In the genomic region with DNA sequence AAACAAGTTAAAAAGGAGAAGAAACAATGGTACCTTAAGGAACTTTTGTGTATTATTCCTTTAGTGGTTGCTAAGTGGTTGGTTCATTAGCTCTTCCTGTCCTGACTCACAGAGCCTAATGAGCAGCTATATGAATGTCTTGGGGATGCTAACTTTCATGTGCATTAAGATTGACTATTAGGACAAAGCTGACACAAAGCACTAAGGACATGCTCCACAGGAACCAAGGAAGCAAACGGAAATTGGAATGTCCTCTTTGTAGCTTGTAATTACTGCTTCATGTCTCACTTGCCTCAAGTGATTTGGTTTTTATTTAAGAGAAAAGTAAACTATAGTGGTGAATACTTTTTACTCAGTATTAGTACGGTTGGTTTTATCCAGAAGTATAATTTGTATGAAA, we compare ENCODE assay signal across 31 mouse cellular contexts.
"Had no signal": no experiment of that assay in that cellular context is flagged by ENCODE, and none has a peak within 500 bp of the region (broad histone marks: within the 10 kb centered on the region; RNA-seq: fewer than 3 reads in every experiment).

No protein-coding gene starts in this region.

- H3K27me3 ChIP-seq: limb, embryonic 12.5 days; limb, embryonic 13.5 days; limb, embryonic 15.5 days; liver, embryonic 12.5 days; liver, embryonic 13.5 days; liver, embryonic 15.5 days; lung, embryonic 15.5 days; megakaryocyte, embryonic 14.5 days; midbrain, embryonic 12.5 days; midbrain, embryonic 13.5 days had no signal

- H3K9ac ChIP-seq: limb, embryonic 12.5 days; limb, embryonic 13.5 days; limb, embryonic 15.5 days; liver, embryonic 12.5 days; liver, embryonic 13.5 days; liver, embryonic 14.5 days; liver, embryonic 15.5 days; liver, postnatal 0 days; lung, embryonic 14.5 days; lung, embryonic 15.5 days; midbrain, embryonic 12.5 days; midbrain, embryonic 13.5 days had no signal

- ATAC-seq: liver, embryonic 12.5 days; liver, postnatal 0 days; lung, postnatal 0 days; midbrain, embryonic 13.5 days; midbrain, embryonic 16.5 days had no signal

- DNase-seq: left cerebral cortex, postnatal 4 days; liver; liver, embryonic 13.5 days; liver, postnatal 0 days; lung, adult 18-20 months; lung, adult 2 months; lung, embryonic 14.5 days; lung, postnatal 10 days; lung, postnatal 14 days; lung, postnatal 36 days; lung, postnatal 4 days; midbrain, embryonic 14.5 days had no signal

- H3K4me3 ChIP-seq: left cerebral cortex, adult 2 months; limb, embryonic 10.5 days; limb, embryonic 12.5 days; limb, embryonic 13.5 days; limb, embryonic 15.5 days; liver, embryonic 12.5 days; liver, embryonic 13.5 days; liver, embryonic 15.5 days; lung, embryonic 15.5 days; megakaryocyte, embryonic 14.5 days; midbrain, embryonic 10.5 days; midbrain, embryonic 12.5 days; midbrain, embryonic 13.5 days; myocyte had no signal

- H3K27ac ChIP-seq: left cerebral cortex, adult 2 months; limb, embryonic 10.5 days; limb, embryonic 12.5 days; limb, embryonic 13.5 days; limb, embryonic 15.5 days; liver, embryonic 12.5 days; liver, embryonic 13.5 days; liver, embryonic 14.5 days; liver, embryonic 15.5 days; lung, embryonic 15.5 days; macrophage; midbrain, embryonic 10.5 days; midbrain, embryonic 12.5 days; midbrain, embryonic 13.5 days had no signal

- H3K4me1 ChIP-seq: limb, embryonic 10.5 days; limb, embryonic 12.5 days; limb, embryonic 13.5 days; limb, embryonic 15.5 days; liver, embryonic 12.5 days; liver, embryonic 13.5 days; liver, embryonic 15.5 days; lung, embryonic 15.5 days; megakaryocyte, embryonic 14.5 days; midbrain, embryonic 10.5 days; midbrain, embryonic 12.5 days; midbrain, embryonic 13.5 days had no signal

- H3K36me3 ChIP-seq: limb, embryonic 10.5 days; limb, embryonic 12.5 days; limb, embryonic 13.5 days; limb, embryonic 15.5 days; liver, embryonic 12.5 days; liver, embryonic 13.5 days; liver, embryonic 15.5 days; lung, embryonic 15.5 days; midbrain, embryonic 10.5 days; midbrain, embryonic 12.5 days; midbrain, embryonic 13.5 days had no signal

- H3K4me2 ChIP-seq: limb, embryonic 12.5 days; limb, embryonic 13.5 days; limb, embryonic 15.5 days; liver, embryonic 11.5 days; liver, embryonic 12.5 days; liver, embryonic 13.5 days; liver, embryonic 15.5 days; lung, embryonic 14.5 days; lung, embryonic 15.5 days; midbrain, embryonic 11.5 days; midbrain, embryonic 12.5 days; midbrain, embryonic 13.5 days had no signal

- H3K9me3 ChIP-seq: limb, embryonic 10.5 days; limb, embryonic 12.5 days; limb, embryonic 13.5 days; limb, embryonic 15.5 days; liver, embryonic 12.5 days; liver, embryonic 13.5 days; liver, embryonic 15.5 days; lung, embryonic 15.5 days; megakaryocyte, embryonic 14.5 days; midbrain, embryonic 10.5 days; midbrain, embryonic 12.5 days; midbrain, embryonic 13.5 days had no signal
